Mouse (Mus musculus) neural tube, embryonic 12.5 days (tissue): ENCODE measurements at regions not wholly inside any gene's neighbourhood (a gene's known extent, or its start where the extent isn't known, plus 50 kb on each side); places are given as distances from the start of the nearest gene placed in this dataset.

Experiments
- ATAC-seq: fragments of 200-750 bp; cut with Nextera tagmentation; 2 replicates; pipeline ENCODE4 v1.8.0; 2017; ENCODE audit warnings: low read depth, mild to moderate bottlenecking, moderate TSS enrichment, moderate library complexity; ENCODE audit not compliant: low FRiP score
- H3K27ac ChIP-seq: fragments of 300-500 bp; sonication (generic); 2 replicates; pipeline ENCODE4 v1.5.1; 2016
- H3K27me3 ChIP-seq: fragments of 300-500 bp; sonication (generic); replicated peaks from 2 replicates; pipeline ENCODE4 v1.6.1; 2016; ENCODE audit warnings: mild to moderate bottlenecking
- H3K36me3 ChIP-seq: fragments of 300-500 bp; sonication (generic); 2 replicates; pipeline ENCODE4 v1.6.1; 2016; ENCODE audit warnings: mild to moderate bottlenecking
- H3K4me1 ChIP-seq: fragments of 300-500 bp; sonication (generic); 2 replicates; pipeline ENCODE4 v1.6.1; 2016
- H3K4me2 ChIP-seq: fragments of 300-500 bp; sonication (generic); replicated peaks from 2 replicates; pipeline ENCODE4 v1.6.1; 2016; ENCODE audit warnings: mild to moderate bottlenecking
- H3K4me3 ChIP-seq: fragments of 300-500 bp; sonication (generic); 2 replicates; pipeline ENCODE4 v1.5.1; 2016
- H3K9ac ChIP-seq: fragments of 300-500 bp; sonication (generic); 2 replicates; pipeline ENCODE4 v1.6.1; 2016; ENCODE audit warnings: mild to moderate bottlenecking
- H3K9me3 ChIP-seq: fragments of 300-500 bp; sonication (generic); 2 replicates; pipeline ENCODE4 v1.6.1; 2016; ENCODE audit warnings: mild to moderate bottlenecking
- WGBS: fragments of 180-500 bp; shearing (Covaris S2); methylation state at CpG from one replicate; pipeline ENCODE4 v1.1.7; 2016; 5-methylcytosine and 5-hydroxymethylcytosine counted together

- H3K36me3 ChIP-seq: no peaks in the 10 kb centered on the region
- no peak overlapping the region for H3K9ac ChIP-seq
- WGBS: 84% methylated on average over 13 of the region's 13 CpGs
- no peak overlapping the region for H3K4me2 ChIP-seq
- H3K4me1 ChIP-seq: no peaks in the 10 kb centered on the region
- no peak overlapping the region for H3K4me3 ChIP-seq
- no peaks in the 10 kb centered on the region for H3K27me3 ChIP-seq
- H3K9me3 ChIP-seq: no peaks in the 10 kb centered on the region
- no peak for ATAC-seq
- H3K27ac ChIP-seq: no peak overlapping the region
Observed at GRCm38 (mm10) chr1:185587671-185588347, 133.2 kb downstream of the Slc30a10 start.

DNA sequence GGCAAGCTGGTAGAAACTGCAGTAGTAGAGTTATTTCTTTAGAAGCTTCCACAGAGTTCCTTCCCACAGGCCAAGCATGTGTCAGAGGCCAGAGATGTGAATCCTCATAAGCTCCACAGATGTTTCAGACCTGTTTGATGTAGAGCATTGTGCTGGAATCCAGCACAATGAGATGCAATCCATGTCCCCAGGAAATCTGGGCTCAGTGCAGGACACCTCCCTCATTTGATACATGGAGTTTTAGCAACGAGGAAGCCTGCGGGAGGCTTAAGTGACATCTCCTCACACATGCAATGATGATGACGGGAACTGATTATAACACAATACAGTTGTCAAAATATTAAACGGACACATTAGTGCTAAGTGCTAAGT is 133.7 kb downstream of the Slc30a10 start:
- no peaks in the 10 kb centered on the region for H3K4me1 ChIP-seq
- H3K36me3 ChIP-seq: no peaks in the 10 kb centered on the region
- no peaks in the 10 kb centered on the region for H3K27me3 ChIP-seq
- WGBS: 92% methylated on average over 4 of the region's 4 CpGs
- H3K27ac ChIP-seq: no peak overlapping the region
- no peaks in the 10 kb centered on the region for H3K9me3 ChIP-seq
- H3K4me2 ChIP-seq: no peak overlapping the region
- no peak overlapping the region for H3K4me3 ChIP-seq
- no peak overlapping the region for H3K9ac ChIP-seq
- no peak for ATAC-seq

DNA sequence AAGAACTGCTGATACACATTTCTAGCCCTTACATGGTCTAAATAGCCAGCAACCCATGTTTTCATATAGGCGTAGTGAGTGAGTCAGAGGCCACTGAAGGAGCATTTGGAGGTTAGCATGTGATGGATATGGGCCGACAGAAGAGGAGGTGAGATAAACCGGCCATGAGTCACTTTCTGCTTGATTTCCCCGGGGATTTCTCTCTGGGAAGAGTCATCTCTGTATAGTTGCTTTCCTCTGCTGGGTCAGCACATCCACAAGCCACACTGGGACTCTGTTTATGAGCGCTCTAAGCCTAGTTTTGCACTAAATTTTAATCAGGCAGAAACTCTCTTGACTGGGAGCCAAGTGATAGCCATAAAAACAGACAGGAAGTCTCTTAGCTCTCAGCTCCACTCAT is 142.2 kb downstream of the Slc30a10 start:
- Histone ChIP-seq H3K4me2 (no peak overlapping the region), H3K4me1 (no peaks in the 10 kb centered on the region), H3K36me3 (no peaks in the 10 kb centered on the region), H3K4me3 (no peak overlapping the region), H3K9me3 (0 out of 2 replicates have a peak, but pooled peaks cover 6% of the 10 kb centered on the region), H3K27ac (no peak overlapping the region), H3K27me3 (no peaks in the 10 kb centered on the region), H3K9ac (no peak overlapping the region)
- ATAC-seq: no peak
- WGBS: 81% methylated on average over 5 of the region's 5 CpGs

GRCm38 (mm10) chr1:185598514-185598913 is 143.9 kb downstream of the Slc30a10 start:
- Histone ChIP-seq H3K4me3 (no peak overlapping the region), H3K9ac (no peak overlapping the region), H3K36me3 (no peaks in the 10 kb centered on the region), H3K9me3 (0 out of 2 replicates have a peak, but pooled peaks cover 6% of the 10 kb centered on the region), H3K27me3 (no peaks in the 10 kb centered on the region), H3K4me1 (no peaks in the 10 kb centered on the region), H3K27ac (no peak overlapping the region), H3K4me2 (no peak overlapping the region)
- WGBS: 72% methylated on average over 7 of the region's 7 CpGs
- ATAC-seq: no peak

GRCm38 (mm10) chr1:185601166-185601565 is 146.5 kb downstream of the Slc30a10 start:
- H3K9me3 ChIP-seq: 0 out of 2 replicates have a peak, but pooled peaks cover 6% of the 10 kb centered on the region
- no peaks in the 10 kb centered on the region for H3K27me3 ChIP-seq
- no peak overlapping the region for H3K9ac ChIP-seq
- H3K27ac ChIP-seq: no peak overlapping the region
- H3K4me2 ChIP-seq: no peak overlapping the region
- H3K36me3 ChIP-seq: no peaks in the 10 kb centered on the region
- H3K4me1 ChIP-seq: no peaks in the 10 kb centered on the region
- 89% methylated on average over 1 of the region's 1 CpGs for WGBS
- no peak overlapping the region for H3K4me3 ChIP-seq
- no peak for ATAC-seq

GRCm38 (mm10) chr1:185605996-185606395 is 151.3 kb downstream of the Slc30a10 start:
- ATAC-seq: no peak
- 82% methylated on average over 4 of the region's 4 CpGs for WGBS
- no peaks in the 10 kb centered on the region for H3K36me3 ChIP-seq
- no peaks in the 10 kb centered on the region for H3K9me3 ChIP-seq
- H3K27me3 ChIP-seq: no peaks in the 10 kb centered on the region
- H3K27ac ChIP-seq: no peak overlapping the region
- H3K4me2 ChIP-seq: no peak overlapping the region
- no peak overlapping the region for H3K9ac ChIP-seq
- H3K4me3 ChIP-seq: no peak overlapping the region
- H3K4me1 ChIP-seq: no peaks in the 10 kb centered on the region

DNA sequence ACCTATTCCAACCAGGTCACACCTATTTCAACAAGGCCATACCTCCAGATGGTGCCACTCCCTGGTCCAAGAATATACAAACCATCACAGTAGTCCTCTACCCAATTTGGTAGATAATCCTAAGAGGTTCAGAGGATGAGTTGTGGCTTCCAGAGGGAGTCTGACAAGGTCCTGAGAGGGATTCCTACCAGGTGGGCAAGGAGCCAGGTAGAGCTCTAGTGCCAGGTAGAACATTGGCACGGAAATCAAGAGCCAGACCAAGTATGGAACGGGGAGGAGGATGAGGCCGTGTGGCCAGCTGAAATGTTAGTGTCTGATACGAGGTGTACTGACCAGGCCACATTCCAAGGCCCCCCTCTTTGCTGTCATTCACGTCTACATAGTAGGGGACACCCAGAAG is 153.0 kb downstream of the Slc30a10 start:
- no peaks in the 10 kb centered on the region for H3K9me3 ChIP-seq
- no peak for ATAC-seq
- no peak overlapping the region for H3K9ac ChIP-seq
- no peaks in the 10 kb centered on the region for H3K4me1 ChIP-seq
- no peak overlapping the region for H3K4me2 ChIP-seq
- H3K4me3 ChIP-seq: no peak overlapping the region
- no peak overlapping the region for H3K27ac ChIP-seq
- no peaks in the 10 kb centered on the region for H3K27me3 ChIP-seq
- no peaks in the 10 kb centered on the region for H3K36me3 ChIP-seq
- 87% methylated on average over 5 of the region's 5 CpGs for WGBS

- no peak for ATAC-seq
- WGBS: 88% methylated on average over 3 of the region's 3 CpGs
- Histone ChIP-seq H3K4me1 (no peaks in the 10 kb centered on the region), H3K27ac (no peak overlapping the region), H3K4me3 (no peak overlapping the region), H3K9ac (no peak overlapping the region), H3K36me3 (no peaks in the 10 kb centered on the region), H3K27me3 (no peaks in the 10 kb centered on the region), H3K4me2 (no peak overlapping the region), H3K9me3 (no peaks in the 10 kb centered on the region)
Observed at GRCm38 (mm10) chr1:185608440-185608839, 153.8 kb downstream of the Slc30a10 start.

DNA sequence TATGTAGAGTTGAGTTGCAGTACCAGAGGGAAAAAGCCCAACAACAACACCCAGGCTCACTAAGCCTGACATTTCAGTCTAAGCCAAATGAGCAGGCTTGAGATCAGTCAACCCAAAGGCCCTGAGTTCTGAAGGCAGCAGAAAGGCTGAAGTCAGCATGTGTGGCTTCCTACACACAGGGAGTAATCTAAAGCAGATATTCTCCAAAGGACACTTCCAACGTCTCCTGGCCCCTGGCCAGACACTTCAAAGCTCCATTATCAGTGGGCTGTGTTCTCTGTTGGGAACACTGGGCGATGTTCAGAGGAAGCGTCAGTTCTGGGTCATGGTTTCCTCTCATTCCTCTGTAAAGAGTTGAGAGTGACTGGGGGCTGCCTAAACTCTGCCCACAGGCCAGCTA is 155.9 kb downstream of the Slc30a10 start:
- Histone ChIP-seq H3K4me3 (no peak overlapping the region), H3K27ac (no peak overlapping the region), H3K36me3 (no peaks in the 10 kb centered on the region), H3K4me2 (no peak overlapping the region), H3K9me3 (no peaks in the 10 kb centered on the region), H3K9ac (no peak overlapping the region), H3K4me1 (no peaks in the 10 kb centered on the region), H3K27me3 (no peaks in the 10 kb centered on the region)
- ATAC-seq: no peak
- WGBS: 82% methylated on average over 3 of the region's 3 CpGs

GRCm38 (mm10) chr1:185615819-185616429 is 161.3 kb downstream of the Slc30a10 start:
- Histone ChIP-seq H3K9ac (no peak overlapping the region), H3K4me1 (no peaks in the 10 kb centered on the region), H3K9me3 (no peaks in the 10 kb centered on the region), H3K27me3 (no peaks in the 10 kb centered on the region), H3K27ac (no peak overlapping the region), H3K4me2 (no peak overlapping the region), H3K4me3 (no peak overlapping the region), H3K36me3 (no peaks in the 10 kb centered on the region)
- 22% methylated on average over 10 of the region's 10 CpGs for WGBS
- no peak for ATAC-seq

DNA sequence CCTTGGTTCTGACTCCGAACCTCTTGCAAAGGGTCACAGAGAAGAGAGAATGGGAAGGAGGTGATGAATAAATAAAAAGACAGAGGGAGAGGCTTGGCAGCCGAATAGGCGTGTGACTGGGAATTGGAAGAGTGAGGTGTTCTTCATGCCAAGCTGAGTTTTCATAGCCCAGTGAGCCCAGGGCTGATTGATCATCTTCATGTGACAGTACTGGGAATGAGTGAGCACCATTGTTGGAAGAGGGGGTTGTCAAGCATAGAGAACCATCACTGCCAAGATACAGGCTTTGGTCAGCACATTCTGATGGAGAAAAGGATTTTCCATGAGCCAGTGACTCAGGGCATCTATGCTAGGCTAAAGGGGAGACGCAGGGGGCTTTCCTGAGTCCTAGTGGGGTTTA is 163.0 kb downstream of the Slc30a10 start:
- no peak overlapping the region for H3K4me3 ChIP-seq
- H3K4me2 ChIP-seq: no peak overlapping the region
- H3K9ac ChIP-seq: no peak overlapping the region
- no peaks in the 10 kb centered on the region for H3K4me1 ChIP-seq
- no peaks in the 10 kb centered on the region for H3K27me3 ChIP-seq
- H3K27ac ChIP-seq: no peak overlapping the region
- H3K9me3 ChIP-seq: no peaks in the 10 kb centered on the region
- no peak for ATAC-seq
- no peaks in the 10 kb centered on the region for H3K36me3 ChIP-seq
- 78% methylated on average over 4 of the region's 4 CpGs for WGBS

DNA sequence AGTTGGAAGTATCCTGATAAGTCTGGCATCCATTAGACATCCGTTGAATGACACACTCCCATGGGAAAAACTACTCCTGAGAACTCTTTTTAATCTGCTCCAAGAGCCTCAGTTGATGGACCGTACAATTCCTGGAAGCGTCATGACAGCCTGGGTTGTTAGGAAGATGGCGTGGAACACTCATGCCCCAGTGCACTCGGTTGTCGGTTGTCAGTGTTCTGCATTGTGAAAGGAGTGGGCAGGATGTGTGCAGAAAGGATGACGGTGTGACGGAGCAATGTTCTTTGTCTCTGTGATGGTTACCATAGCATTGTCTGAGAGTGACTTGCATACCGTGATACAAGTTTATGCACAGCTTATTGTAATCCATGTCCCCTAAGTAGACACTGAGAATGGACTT is 164.4 kb downstream of the Slc30a10 start:
- WGBS: 81% methylated on average over 9 of the region's 9 CpGs

GRCm38 (mm10) chr1:185628401-185628800 is 173.8 kb downstream of the Slc30a10 start:
- Histone ChIP-seq H3K4me2 (no peak overlapping the region), H3K4me1 (no peaks in the 10 kb centered on the region), H3K27ac (no peak overlapping the region), H3K9ac (no peak overlapping the region), H3K36me3 (no peaks in the 10 kb centered on the region), H3K9me3 (no peaks in the 10 kb centered on the region), H3K27me3 (no peaks in the 10 kb centered on the region), H3K4me3 (no peak overlapping the region)
- ATAC-seq: no peak
- WGBS: 83% methylated on average over 3 of the region's 3 CpGs

More for the DNA sequence above, 164.4 kb downstream of the Slc30a10 start:
- H3K36me3 ChIP-seq: no peaks in the 10 kb centered on the region
- H3K27ac ChIP-seq: no peak overlapping the region
- H3K27me3 ChIP-seq: no peaks in the 10 kb centered on the region
- no peak overlapping the region for H3K4me2 ChIP-seq
- ATAC-seq: no peak
- H3K9ac ChIP-seq: no peak overlapping the region
- no peak overlapping the region for H3K4me3 ChIP-seq
- no peaks in the 10 kb centered on the region for H3K4me1 ChIP-seq
- no peaks in the 10 kb centered on the region for H3K9me3 ChIP-seq
